Mouse (Mus musculus): ENCODE measurements around the gene Hist1h2bp. TPM values are rescaled to one million over a fixed set of nuclear protein-coding genes. Genes with fewer than 3 reads are reported as not detected.
"Not testable (repeated sequence)": the region's sequence is repeated elsewhere in the genome, so short reads cannot be mapped to it uniquely, and the experiment has no call there.

Hist1h2bp gene
- 39.3 and 52.7 TPM in 2 replicates for polyA plus RNA-seq (2012; rRNA removed)

- peak; percentile 83 for DNase-seq
- not testable (repeated sequence) for H3K27me3 ChIP-seq (ENCODE audit: control insufficient read depth, insufficient read depth, low read length); H3K4me1 ChIP-seq (replicated peaks; ENCODE audit: control insufficient read depth, insufficient read depth, low read length); H3K36me3 ChIP-seq (ENCODE audit: control insufficient read depth, insufficient read depth, low read length)
- under 1% methylated on average over 42 of the region's 63 CpGs for WGBS
- Histone ChIP-seq H3K4me3 (ENCODE audit: control insufficient read depth, insufficient read depth, low read length) (peak within 1 kb of the TSS; percentile 55), H3K27ac (ENCODE audit: control insufficient read depth, insufficient read depth, low read length) (peak within 1 kb of the TSS; percentile 89)
Observed at GRCm38 (mm10) chr13:21786899-21787629, at the start of gene Hist1h2bp, which contains the start of gene Hist1h2an. Hist1h2bp (plus strand) TSS chr13:21787461. Hist1h2an (minus strand) TSS chr13:21787218.

- no peak for TF ChIP-seq POLR2A (IDR thresholded peaks at IDR 0.05; ENCODE audit: control insufficient read depth, extremely low read depth, insufficient read depth, low read length, poor library complexity)
- TF ChIP-seq CTCF (IDR thresholded peaks at IDR 0.05; ENCODE audit: borderline replicate concordance, control insufficient read depth, extremely low read depth, insufficient read depth, low read length, poor library complexity), result no peak
- 95% methylated on average over 1 of the region's 1 CpGs for WGBS
- peaks cover 5% of the 10 kb centered on the region; the same call in 1 of the 2 replicates for H3K4me1 ChIP-seq (replicated peaks; ENCODE audit: control insufficient read depth, insufficient read depth, low read length)
- no peak for DNase-seq
- H3K4me3 ChIP-seq (ENCODE audit: control insufficient read depth, insufficient read depth, low read length), result no peak overlapping the region
- H3K36me3 ChIP-seq (ENCODE audit: control insufficient read depth, insufficient read depth, low read length), result no peaks in the 10 kb centered on the region
- H3K27ac ChIP-seq (ENCODE audit: control insufficient read depth, insufficient read depth, low read length), result no peak overlapping the region
- no peaks in the 10 kb centered on the region for H3K27me3 ChIP-seq (ENCODE audit: control insufficient read depth, insufficient read depth, low read length)
Observed at GRCm38 (mm10) chr13:21745006-21745405, 42.3 kb upstream of the Hist1h2bp start.

GRCm38 (mm10) chr13:21749387-21750158, 37.7 kb upstream of the Hist1h2bp start:
- WGBS, result 3% methylated on average over 5 of the region's 5 CpGs
- TF ChIP-seq CTCF (IDR thresholded peaks at IDR 0.05; ENCODE audit: borderline replicate concordance, control insufficient read depth, extremely low read depth, insufficient read depth, low read length, poor library complexity) (no peak), POLR2A (IDR thresholded peaks at IDR 0.05; ENCODE audit: control insufficient read depth, extremely low read depth, insufficient read depth, low read length, poor library complexity) (no peak)
- DNase-seq, result no peak
- Histone ChIP-seq H3K4me1 (replicated peaks; ENCODE audit: control insufficient read depth, insufficient read depth, low read length) (peaks cover 7% of the 10 kb centered on the region), H3K4me3 (ENCODE audit: control insufficient read depth, insufficient read depth, low read length) (peak overlapping the region; percentile 61), H3K36me3 (ENCODE audit: control insufficient read depth, insufficient read depth, low read length) (no peaks in the 10 kb centered on the region), H3K27me3 (ENCODE audit: control insufficient read depth, insufficient read depth, low read length) (no peaks in the 10 kb centered on the region), H3K27ac (ENCODE audit: control insufficient read depth, insufficient read depth, low read length) (peak overlapping the region; percentile 42)

GRCm38 (mm10) chr13:21750159-21751017, 36.9 kb upstream of the Hist1h2bp start, which contains the start of gene Hist1h4k:
Hist1h4k (minus strand) TSS chr13:21750505.
- not testable (repeated sequence) for H3K27me3 ChIP-seq (ENCODE audit: control insufficient read depth, insufficient read depth, low read length); H3K4me1 ChIP-seq (replicated peaks; ENCODE audit: control insufficient read depth, insufficient read depth, low read length); H3K36me3 ChIP-seq (ENCODE audit: control insufficient read depth, insufficient read depth, low read length)
- Histone ChIP-seq H3K4me3 (ENCODE audit: control insufficient read depth, insufficient read depth, low read length) (peak within 1 kb of the TSS; percentile 61), H3K27ac (ENCODE audit: control insufficient read depth, insufficient read depth, low read length) (peak within 1 kb of the TSS; percentile 96)
- peak; percentile 84 for TF ChIP-seq POLR2A (IDR thresholded peaks at IDR 0.05; ENCODE audit: control insufficient read depth, extremely low read depth, insufficient read depth, low read length, poor library complexity)
- WGBS, result under 1% methylated on average over 46 of the region's 56 CpGs
- DNase-seq, result peak; percentile 96

GRCm38 (mm10) chr13:21751417-21751816, 35.8 kb upstream of the Hist1h2bp start:
- Histone ChIP-seq H3K36me3 (ENCODE audit: control insufficient read depth, insufficient read depth, low read length) (no peaks in the 10 kb centered on the region), H3K4me3 (ENCODE audit: control insufficient read depth, insufficient read depth, low read length) (no peak overlapping the region), H3K27me3 (ENCODE audit: control insufficient read depth, insufficient read depth, low read length) (no peaks in the 10 kb centered on the region), H3K4me1 (replicated peaks; ENCODE audit: control insufficient read depth, insufficient read depth, low read length) (peaks cover 7% of the 10 kb centered on the region), H3K27ac (ENCODE audit: control insufficient read depth, insufficient read depth, low read length) (no peak overlapping the region)
- no peak for TF ChIP-seq POLR2A (IDR thresholded peaks at IDR 0.05; ENCODE audit: control insufficient read depth, extremely low read depth, insufficient read depth, low read length, poor library complexity)
- no peak for TF ChIP-seq CTCF (IDR thresholded peaks at IDR 0.05; ENCODE audit: borderline replicate concordance, control insufficient read depth, extremely low read depth, insufficient read depth, low read length, poor library complexity)
- DNase-seq, result no peak

- no peaks in the 10 kb centered on the region for H3K36me3 ChIP-seq (ENCODE audit: control insufficient read depth, insufficient read depth, low read length)
- H3K27ac ChIP-seq (ENCODE audit: control insufficient read depth, insufficient read depth, low read length), result no peak overlapping the region; the same call in 1 of the 2 replicates
- no peak overlapping the region for H3K4me3 ChIP-seq (ENCODE audit: control insufficient read depth, insufficient read depth, low read length)
- WGBS, result 84% methylated on average over 3 of the region's 3 CpGs
- TF ChIP-seq POLR2A (IDR thresholded peaks at IDR 0.05; ENCODE audit: control insufficient read depth, extremely low read depth, insufficient read depth, low read length, poor library complexity), result no peak
- DNase-seq, result no peak
- H3K27me3 ChIP-seq (ENCODE audit: control insufficient read depth, insufficient read depth, low read length), result no peaks in the 10 kb centered on the region
- H3K4me1 ChIP-seq (replicated peaks; ENCODE audit: control insufficient read depth, insufficient read depth, low read length), result peaks cover 7% of the 10 kb centered on the region
Observed at GRCm38 (mm10) chr13:21751827-21752226, 35.4 kb upstream of the Hist1h2bp start.

All from thymus, adult 2 months (tissue).